Mouse (Mus musculus) testis, adult 2 months (tissue): ENCODE data around the gene Asb6.

Experiments
- CTCF ChIP-seq: fragments of 200-500 bp; IDR thresholded peaks from 2 replicates; pipeline ENCODE4 v1.5.1; 2012; ENCODE audit warnings: low read depth, mild to moderate bottlenecking, inconsistent platforms, low read length, moderate library complexity; ENCODE audit not compliant: control insufficient read depth, insufficient read depth, insufficient replicate concordance
- POLR2A ChIP-seq: fragments of 200-500 bp; IDR thresholded peaks from 2 replicates; pipeline ENCODE4 v1.6.1; 2012; ENCODE audit warnings: low read depth, mild to moderate bottlenecking, inconsistent platforms, low read length, moderate library complexity; ENCODE audit not compliant: control insufficient read depth

- TF ChIP-seq CTCF, result no peak
- TF ChIP-seq POLR2A, result no peak
Measured at GRCm38 (mm10) chr2:30816383-30816782, 13.8 kb downstream of the Asb6 start.
